Mouse (Mus musculus) R1 (cell line): ENCODE measurements around the gene Adgrb2.

Experiments
- DNase-seq: peaks from one replicate; pipeline ENCODE4 v3.0.0-alpha.2; 2018; ENCODE audit warnings: low read depth, low spot score

Gene Adgrb2

GRCm38 (mm10) chr4:129984421-129985061 is at the start of gene Adgrb2:
Gene Adgrb2 (plus strand): TSS chr4:129984870.
- DNase-seq: no peak

- DNase-seq: no peak
Observed at GRCm38 (mm10) chr4:129951359-129951821, 33.3 kb upstream of the Adgrb2 start.

- DNase-seq: no peak
Observed at GRCm38 (mm10) chr4:129952241-129952810, 32.3 kb upstream of the Adgrb2 start.

- no peak for DNase-seq
Observed at GRCm38 (mm10) chr4:129954527-129954926, 30.1 kb upstream of the Adgrb2 start.

- DNase-seq: peak; percentile 96
Observed at GRCm38 (mm10) chr4:129960180-129960944, 24.3 kb upstream of the Adgrb2 start.

GRCm38 (mm10) chr4:129965294-129965693 is 19.4 kb upstream of the Adgrb2 start:
- peak; percentile 90 for DNase-seq

GRCm38 (mm10) chr4:129966201-129966600 is 18.5 kb upstream of the Adgrb2 start:
- peak; percentile 92 for DNase-seq

GRCm38 (mm10) chr4:129967024-129968014 is 17.4 kb upstream of the Adgrb2 start:
- peak; percentile 66 for DNase-seq

- DNase-seq: peak; percentile 91
Observed at GRCm38 (mm10) chr4:129970168-129970567, 14.5 kb upstream of the Adgrb2 start.

GRCm38 (mm10) chr4:129970861-129971260 is 13.8 kb upstream of the Adgrb2 start:
- DNase-seq: no peak

- no peak for DNase-seq
Observed at GRCm38 (mm10) chr4:129971989-129972388, 12.7 kb upstream of the Adgrb2 start.

GRCm38 (mm10) chr4:129974285-129974684 is 10.4 kb upstream of the Adgrb2 start:
- no peak for DNase-seq

GRCm38 (mm10) chr4:129977256-129977655 is 7.4 kb upstream of the Adgrb2 start:
- DNase-seq: peak; percentile 63

GRCm38 (mm10) chr4:129978227-129978626 is 6.4 kb upstream of the Adgrb2 start:
- no peak for DNase-seq

- DNase-seq: no peak
Observed at GRCm38 (mm10) chr4:129978930-129979329, 5.7 kb upstream of the Adgrb2 start.

- DNase-seq: no peak
Observed at GRCm38 (mm10) chr4:129981657-129982056, 3.0 kb upstream of the Adgrb2 start.

- no peak for DNase-seq
Observed at GRCm38 (mm10) chr4:129983046-129983445, 1.6 kb upstream of the Adgrb2 start.

- DNase-seq: peak; percentile 72
Observed at GRCm38 (mm10) chr4:129983764-129984420, 778 bp upstream of the Adgrb2 start.

- DNase-seq: no peak
Observed at GRCm38 (mm10) chr4:129985161-129985670, 546 bp downstream of the Adgrb2 start.

- DNase-seq: peak; percentile 46
Observed at GRCm38 (mm10) chr4:129985671-129986441, 1.2 kb downstream of the Adgrb2 start.
